Mouse (Mus musculus): ENCODE data around the gene Grb2.

Grb2 gene

DNA sequence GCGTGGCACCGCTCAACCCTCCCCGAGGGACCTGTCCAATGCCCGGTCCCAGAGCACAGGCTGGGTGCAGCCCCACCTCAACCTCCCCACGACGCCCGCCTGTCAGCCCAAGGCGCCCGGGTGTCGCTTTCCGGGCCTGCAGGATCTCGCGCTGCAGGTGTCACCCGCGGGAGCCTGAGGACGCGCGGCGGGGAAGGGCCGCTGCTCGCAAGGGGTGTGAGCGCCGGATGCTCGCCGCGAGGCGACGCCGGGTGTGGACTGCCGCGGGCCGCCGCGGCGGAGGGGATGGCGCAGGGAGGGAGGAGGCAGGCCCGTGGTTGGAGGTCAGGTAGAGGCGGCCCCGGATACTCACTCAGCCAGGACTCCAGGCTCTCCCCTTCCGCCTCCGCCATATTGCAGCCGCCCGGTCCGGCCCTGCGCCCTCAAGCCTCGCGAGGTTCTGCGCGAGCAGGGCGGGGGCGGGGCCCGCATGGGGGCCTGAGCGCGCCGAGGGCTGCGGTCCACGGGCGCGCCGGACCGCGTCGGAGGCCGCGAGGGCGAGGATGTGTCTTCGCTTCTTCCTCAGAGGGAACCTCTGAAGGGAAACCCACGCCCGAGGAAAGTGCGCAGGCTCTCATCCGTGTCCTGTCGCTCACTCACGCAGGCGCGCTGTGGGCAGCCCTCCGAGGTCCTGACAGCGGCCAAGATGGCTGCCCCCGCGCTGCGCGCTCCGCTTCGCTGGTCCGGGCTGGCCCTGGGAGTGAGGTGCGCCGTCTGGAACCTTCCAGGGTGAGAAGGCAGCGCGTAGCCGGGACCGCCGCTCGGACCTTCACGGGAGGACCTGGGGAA is 104.7 kb downstream of the Grb2 start, which contains the start of the genes Mrps7 and Gga3:
Mrps7 (plus strand) TSS at position 450 of the 828 bp plus-strand sequence.
Gga3 (minus strand) TSS at position 576 of the 828 bp plus-strand sequence.
- DNase-seq (ENCODE audit: low read depth): peak; percentile 81

DNA sequence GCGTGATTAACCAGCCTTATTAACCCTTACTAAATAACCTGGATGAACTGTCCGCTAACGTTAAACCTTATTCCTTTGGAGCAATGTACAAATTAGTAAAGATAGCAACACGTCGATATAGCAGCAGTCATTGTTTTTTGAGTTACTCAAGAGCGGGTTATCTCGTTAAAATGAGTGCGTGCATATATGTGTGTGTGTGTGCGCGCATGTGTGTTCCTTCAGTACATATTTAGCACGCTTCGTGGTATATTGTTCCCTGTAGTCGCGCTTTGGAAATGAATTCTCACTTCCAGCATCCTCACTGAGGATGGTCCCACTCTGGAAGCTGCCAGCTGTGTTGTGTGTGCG is 105.3 kb downstream of the Grb2 start:
- no peak for DNase-seq (ENCODE audit: low read depth)

- no peak for DNase-seq (ENCODE audit: low read depth)
Measured at GRCm38 (mm10) chr11:115601174-115601573, 107.2 kb downstream of the Grb2 start.

DNA sequence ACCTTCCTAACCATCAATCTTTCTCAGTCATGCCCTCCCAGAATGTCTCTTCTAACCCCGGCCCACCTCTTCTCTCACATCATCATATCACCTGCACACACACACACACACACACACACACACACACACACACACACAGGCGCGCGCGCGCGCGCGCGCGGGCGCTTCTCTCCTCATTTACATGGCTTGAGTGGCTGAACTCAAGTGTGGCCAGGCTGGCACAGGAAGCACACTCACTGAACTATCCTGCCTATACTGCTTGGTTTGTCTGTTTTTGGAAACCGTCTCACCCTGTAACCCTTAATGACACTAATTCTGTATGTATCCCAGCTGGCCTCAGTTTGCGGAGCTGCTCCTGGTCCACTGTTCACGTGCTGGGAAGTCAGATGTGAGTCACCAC is 107.7 kb downstream of the Grb2 start:
- DNase-seq (ENCODE audit: low read depth): no peak

DNA sequence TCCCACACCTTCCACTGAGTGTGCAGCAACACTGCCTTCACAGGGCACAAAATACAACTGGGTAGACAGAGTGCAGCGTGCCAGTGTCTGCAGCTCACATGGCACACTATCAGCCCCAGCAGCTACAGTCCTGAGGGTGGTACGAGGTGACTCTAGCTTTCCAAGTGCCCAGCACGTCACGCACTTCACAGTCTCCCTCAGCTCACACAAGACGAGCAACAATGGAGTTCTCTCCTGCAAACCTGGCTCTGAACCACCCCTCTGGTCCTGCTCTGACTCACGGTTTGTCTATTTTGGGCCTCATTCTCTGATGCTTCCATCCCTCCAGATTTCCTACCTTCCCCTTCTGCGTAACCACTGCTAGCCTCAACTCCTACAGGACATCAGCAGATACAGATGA is 108.7 kb downstream of the Grb2 start:
- no peak for DNase-seq (ENCODE audit: low read depth)

DNA sequence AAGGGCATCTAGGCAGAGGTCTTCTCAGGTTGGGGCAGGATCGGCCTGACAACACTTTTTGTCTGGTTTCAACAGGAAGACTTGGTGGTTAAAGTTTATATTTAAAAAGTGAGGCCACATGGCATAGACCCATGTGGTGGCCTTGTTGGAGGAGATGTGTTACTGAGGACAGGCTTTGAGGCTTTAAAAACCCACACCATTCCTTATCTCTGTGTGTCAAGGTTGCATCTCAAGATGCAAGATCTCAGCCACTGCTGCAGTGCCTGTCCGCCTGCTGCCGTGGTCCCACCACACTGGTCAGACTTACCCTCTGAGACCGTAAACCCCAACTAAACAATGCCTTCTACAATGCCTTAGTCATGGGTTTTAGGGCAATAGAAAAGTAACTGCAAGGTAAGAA is 110.1 kb downstream of the Grb2 start:
- no peak for DNase-seq (ENCODE audit: low read depth)

DNA sequence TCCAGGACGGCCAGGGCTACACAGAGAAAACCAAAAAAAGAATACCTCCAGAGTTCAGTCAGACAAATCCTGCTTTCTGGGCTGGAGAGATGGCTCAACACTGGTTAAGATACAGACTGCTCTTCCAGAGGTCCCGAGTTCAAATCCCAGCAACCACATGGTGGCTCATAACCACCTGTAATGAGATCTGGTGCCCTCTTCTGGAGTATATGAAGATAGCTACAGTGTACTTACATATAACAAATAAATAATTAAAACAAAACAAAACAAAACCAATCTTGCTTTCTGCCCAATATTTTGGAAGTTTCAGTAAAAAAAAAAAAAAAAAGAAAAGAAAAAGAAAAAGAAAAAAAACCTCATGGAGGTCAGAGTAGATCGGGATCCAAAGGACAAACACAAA is 113.2 kb downstream of the Grb2 start:
- DNase-seq (ENCODE audit: low read depth): no peak
